Mouse (Mus musculus): ENCODE measurements around the gene Txnip. TPM values are rescaled to one million over a fixed set of nuclear protein-coding genes. Genes with fewer than 3 reads are reported as not detected.

The Txnip gene
- total RNA-seq, 2 experiments from 2014 or later: 318 to 360 TPM

DNA sequence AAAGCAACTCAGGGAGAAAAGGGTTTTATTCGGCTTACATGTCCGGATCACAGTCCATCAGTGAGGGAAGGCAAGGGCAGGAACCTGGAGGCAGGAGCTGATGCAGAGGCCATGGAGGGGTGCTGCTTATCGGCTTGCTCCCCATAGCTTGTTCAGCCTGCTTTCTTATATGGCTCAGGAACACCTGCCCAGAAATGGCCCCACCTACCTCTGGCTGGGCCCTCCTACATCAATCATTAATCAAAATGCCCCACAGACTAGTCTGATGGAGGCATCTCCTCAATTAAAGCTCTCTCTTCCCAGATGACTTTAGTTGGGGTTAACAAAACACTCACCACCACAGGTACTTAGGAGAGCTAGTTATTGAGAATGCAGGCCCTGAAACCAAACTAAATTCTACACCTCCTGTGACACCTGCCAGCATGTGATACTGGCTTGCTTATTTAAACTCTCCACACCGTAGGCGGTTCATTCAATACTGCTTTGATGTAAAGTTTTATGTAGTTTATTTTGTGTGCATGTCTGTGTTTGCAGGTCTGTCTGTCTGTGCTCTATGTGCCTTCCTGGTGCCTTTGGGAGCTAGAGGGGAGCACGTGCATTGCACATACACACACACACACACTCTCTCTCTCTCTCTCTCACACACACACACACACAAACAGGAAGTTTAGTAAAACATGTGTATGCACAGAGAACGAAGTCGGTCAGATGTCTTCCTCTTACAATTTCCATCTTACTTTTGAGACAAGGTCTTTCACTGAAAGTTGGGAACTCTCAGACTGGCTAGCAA is 9.1 kb downstream of the Txnip start:
- DNase-seq (ENCODE audit: low spot score in 2 of 2): no peak

DNA sequence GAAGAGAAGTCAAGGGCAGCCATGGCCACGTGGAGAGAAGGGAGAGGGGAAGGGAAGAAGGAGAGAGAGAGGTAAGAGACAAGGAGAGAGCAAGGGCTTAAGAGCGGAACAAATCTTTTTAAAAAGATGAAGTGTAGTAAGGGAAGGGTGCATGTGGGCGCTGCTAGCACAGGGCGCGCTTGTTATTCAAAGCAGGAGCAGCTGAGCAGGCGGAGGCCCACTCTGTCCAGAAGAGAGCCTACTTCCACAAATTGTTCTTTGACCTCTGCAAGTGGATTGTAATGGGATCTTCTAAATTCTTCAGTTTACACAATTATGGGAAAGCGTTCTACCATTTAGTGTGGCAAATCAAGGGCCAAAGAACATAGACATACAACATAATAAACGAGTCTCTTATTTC is 10.8 kb downstream of the Txnip start:
- no peak for DNase-seq (ENCODE audit: low spot score in 2 of 2)

DNA sequence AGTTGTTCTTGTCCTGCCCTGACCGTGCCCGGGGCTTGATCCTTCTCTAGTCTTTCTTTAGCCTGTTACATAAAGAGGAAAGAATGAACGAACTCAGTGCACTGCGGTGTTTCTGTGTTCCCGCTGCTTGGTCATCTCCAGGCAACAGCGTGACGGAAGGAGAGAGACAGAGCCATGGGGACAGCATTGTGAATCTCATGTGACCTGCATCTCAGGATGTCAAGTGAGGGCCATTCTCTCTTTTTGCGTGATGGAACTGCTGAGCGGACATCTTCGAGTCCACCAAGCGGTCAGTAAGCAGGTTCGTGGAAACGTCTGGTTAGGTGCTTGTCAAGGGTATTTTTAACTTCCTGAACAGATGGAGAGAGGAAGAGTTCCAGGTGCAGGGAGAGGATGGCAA is 11.7 kb downstream of the Txnip start:
- DNase-seq (ENCODE audit: low spot score in 2 of 2): no peak

DNA sequence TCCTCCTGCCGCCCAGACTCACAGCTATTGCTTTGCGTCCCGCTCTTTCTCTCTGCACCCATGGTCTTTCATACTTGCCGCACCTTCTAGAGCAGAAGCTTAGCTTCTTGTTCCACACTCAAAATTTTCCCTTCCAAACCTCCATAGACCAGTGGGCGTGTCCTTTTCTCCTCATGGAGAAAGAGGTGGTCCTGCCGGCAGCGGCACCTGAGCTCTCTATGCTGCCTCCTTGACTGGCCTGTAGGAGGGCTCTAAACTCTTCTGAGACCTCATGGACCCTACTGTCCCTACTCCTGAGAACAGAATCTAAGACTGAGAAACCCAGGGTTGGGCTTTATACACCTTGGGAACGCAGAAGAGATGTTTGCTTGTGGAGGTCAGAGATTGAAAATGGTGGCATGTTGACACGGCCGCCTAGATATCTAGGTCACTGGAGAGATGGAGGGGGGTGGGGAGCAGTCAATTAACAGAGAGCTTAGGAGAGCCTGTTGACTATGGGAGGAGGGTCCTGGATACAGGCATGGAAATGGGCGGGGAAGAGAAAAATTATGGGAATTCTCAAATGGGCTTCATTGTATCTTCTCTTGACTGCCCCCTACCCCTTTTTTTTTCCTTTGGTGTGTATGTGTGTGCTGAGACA is 12.3 kb downstream of the Txnip start:
- no peak for DNase-seq (ENCODE audit: low spot score in 2 of 2)

DNA sequence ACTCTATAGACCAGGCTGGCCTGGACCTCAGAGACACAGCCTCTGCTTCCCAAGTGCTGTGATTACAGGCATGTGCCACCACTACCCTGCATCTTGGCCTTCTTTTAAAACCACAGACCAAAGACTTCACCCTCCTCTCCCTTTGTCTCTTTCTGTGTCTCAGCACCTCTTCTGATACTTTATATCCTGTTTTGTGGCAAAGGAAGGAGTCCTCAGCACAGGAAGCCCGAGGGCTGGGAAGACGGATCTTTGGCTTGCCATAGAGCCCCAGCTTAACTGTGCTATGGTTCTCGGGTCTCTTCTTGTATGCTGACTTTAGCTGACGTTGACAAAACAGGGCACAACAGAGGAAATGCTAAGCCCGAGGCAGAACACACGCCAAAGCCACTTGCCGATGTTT is 12.9 kb downstream of the Txnip start:
- DNase-seq (ENCODE audit: low spot score in 2 of 2): no peak

DNA sequence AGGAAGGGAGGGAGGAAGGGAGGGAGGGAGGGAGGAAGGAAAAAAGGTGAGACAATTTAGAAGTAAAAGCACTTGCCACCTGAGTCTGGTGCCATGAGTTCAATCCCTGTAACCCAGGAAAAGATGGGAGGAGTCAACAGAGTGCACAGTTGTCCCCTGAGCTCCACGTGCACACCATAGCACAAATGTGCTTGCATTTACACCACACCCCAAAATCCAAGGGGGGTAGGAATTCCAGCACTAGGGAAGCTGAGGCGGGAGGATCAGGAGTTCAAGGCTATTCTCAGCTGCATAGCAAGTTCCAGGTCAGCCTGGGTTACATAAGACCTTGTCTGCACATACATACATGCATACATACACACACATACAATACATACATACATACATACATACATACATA is 13.6 kb downstream of the Txnip start:
- no peak for DNase-seq (ENCODE audit: low spot score in 2 of 2)

DNA sequence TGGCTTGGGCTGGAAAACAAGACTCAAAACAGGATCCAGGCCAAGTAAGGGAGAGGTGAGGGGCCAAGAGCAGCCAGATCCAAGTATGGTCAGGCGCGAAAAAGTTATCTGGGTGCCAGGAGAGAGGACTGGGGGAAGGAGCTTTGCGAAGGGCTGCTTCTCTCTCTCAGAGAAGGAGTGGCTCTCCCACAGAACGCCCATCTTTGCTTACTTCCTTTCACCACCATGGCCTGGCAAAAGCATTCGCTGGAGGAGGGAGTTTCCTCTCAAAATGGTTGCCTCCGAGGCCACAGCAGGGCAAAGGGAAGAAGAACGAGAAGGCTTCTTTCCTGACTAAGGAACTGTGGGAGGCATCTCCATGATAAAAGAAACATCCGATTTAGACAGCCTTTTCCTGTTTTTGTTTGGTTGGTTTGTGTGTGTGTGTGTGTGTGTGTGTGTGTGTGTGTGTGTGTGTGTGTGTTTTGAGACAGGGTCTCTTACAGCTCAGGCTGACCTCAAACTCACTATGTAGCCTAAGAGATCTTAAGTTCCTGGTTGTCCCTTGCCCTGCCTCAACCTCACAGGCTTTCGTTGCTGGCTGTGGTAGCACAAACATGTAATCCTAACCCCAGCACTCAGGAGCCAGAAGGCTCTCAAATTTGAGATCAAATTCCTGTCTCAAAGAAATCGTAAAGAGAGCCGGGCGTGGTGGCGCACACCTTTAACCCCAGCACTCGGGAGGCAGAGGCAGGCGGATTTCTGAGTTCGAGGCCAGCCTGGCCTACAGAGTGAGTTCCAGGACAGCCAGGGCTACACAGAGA is 14.3 kb downstream of the Txnip start:
- no peak for DNase-seq (ENCODE audit: low spot score in 2 of 2)

DNA sequence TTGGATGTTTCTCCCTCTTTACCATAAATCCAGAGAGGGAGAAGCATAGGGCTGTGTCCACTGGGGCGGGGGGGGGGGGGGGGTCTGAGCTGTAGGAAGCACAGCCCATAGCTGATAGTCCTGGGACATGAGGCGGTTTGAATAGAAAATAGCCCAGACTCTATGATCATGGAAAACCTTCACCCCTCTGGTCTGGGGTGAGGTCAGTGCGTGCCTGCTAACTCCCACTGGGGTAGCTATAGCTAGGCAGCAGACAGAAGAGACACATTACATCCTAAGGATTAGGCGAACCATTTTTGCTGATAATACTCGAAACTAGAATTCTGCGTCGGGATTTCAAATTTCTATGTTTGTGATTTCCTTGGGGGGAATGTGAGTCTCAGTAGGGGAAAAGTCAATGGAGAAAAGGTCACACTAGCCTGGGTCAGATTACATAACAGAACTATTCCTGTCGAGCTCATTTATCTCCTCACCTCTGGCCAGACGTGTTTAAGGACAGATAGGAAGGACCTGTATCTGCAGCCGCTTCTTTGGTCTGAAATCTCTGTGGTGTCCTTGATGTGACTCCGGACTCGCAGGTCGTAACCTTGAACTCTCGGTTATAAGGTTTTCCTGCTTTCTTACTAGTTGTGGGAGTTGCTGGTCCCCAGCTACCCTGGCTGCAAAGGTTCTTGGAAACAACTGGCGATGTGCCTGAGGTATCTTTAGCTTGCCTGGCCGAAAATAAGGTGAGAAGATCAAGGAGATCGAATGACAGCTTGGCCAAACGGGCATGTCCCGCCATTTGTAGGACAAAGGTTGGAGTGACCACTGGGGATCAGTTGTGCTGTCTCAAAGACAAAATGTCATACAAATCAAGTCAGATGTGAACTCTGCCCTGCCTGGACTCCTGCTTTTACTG is 16.1 kb downstream of the Txnip start:
- DNase-seq (ENCODE audit: low spot score in 2 of 2): no peak

DNA sequence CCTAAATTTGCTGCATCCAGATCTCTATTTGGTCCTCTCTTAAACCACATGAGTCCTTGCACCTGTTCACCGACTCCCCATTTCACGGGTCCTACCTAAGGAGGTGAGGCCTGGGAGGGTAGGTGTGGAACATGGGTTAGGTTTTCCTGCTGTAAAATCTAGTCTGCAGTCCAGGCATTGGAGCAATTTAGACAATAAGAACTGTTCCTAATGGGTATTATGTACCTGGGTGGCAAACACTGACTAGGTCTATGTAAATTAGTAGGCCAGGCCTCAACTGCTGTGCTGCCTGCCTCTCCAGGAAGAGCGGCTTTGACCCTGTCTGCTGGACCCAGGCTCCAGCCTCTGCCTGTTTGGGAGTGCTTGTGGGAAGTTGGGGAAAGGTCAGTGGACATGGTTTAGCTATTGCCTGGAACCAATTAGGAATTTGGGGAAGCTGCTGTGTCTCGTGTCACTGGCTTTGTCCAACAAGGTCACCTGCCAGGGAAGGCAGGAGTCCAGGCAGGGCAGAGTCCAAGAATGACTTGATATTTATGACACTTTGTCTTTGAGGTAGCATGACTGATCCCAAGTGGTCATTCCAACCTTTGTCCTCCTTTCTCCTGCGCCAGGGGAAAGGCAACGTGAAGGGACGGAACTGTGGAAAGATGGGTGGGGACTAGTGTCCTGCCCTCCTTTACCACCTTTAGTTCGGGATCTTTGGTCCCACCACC is 17.7 kb downstream of the Txnip start:
- DNase-seq (ENCODE audit: low spot score in 2 of 2): peak in 1 of 2 experiments; percentile 65

DNA sequence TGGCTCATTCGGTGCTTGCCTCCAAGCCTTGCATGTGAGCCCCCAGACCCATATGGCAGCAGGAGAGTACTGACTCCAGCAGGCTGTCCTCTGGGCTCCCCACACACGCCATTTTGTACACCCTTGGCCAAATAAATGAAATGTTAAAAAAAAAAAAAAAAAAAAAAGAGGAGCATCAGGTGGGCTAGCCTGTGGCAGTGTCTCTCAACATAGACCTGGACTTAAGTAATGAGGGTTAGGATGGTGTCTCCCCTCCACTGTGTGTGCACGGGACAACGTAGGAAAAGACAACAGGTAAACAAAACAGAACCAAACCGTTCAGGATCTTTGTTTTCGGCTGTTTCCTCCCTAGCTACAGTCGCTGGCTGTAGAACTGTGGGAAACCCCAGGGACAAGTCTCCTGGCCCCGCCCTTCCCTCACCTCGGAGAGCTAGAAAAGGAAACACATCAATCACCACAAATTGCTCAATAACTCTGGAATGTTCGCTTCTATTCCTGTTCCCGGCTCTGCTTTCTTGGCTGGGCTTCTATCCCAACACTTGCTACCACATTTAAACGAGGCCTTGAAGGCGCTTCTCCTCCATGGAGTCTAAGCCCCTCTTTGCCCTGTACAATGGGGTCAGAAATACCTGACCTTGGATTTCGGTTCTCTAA is 18.4 kb downstream of the Txnip start:
- DNase-seq (ENCODE audit: low spot score in 2 of 2): no peak

DNA sequence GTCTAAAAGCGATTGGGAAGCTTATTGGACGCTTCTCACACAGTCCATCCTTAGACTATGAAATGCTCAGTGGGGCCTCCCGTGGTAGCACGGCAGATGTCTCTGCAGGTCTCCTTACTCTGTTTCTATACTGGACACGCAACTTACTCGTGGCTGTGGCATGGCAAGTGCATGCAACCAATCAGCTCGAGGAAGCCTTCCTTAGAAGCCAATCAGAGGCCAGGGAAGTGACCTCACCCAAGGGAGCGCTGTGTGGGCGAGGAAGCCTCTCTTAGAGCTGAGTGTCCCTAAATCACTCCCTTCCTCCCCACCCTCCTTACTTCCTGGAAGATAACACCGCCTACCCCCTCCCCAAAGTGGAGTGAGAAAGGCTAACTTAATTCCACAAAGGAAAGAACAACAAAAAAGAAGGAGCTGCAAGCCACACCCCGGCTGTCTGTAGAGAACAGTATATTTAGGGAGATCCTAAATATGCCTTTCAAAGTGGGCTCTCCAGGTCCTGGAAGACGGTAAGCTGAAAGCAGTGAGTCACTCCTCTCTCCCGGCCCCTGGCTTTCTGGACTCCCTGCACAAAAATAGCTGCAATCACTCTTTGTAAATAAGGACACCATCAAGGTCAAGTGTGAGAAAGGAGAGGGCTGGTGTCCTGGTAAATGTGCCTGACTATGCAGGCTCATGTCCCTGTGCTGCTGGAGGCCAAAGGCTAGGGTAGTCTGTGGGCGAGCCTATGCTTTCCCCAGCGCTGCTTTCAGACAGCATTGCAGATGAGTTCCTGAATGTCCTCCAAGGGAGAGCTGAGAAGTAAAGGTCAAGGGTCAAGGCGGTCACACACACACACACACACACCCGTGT is 19.2 kb downstream of the Txnip start, which contains the start of gene Gm16253:
Gene Gm16253 (plus strand): TSS at position 295 of the 852 bp plus-strand sequence.
- peak; percentile 80 to 93 for DNase-seq (ENCODE audit: low spot score in 2 of 2)

DNA sequence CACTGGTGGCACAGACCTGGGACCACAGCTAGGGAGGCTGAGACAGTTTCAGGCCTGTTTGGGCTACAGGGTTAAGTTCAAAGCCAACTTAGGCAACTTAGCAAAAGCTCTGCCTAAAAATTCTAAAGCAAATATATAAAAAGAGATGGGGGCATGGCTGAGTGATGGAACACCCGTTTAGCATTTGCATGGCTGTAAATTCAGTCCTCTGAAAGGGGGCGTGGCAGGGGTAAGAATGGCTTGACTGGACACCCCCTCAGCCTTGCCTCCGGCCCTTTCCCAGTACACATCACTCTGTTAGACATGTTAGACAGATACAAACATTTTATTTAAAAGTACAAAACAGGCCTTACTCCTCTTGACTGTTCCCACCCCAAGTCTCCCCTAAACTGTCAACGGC is 19.8 kb downstream of the Txnip start:
- no peak for DNase-seq (ENCODE audit: low spot score in 2 of 2)

DNA sequence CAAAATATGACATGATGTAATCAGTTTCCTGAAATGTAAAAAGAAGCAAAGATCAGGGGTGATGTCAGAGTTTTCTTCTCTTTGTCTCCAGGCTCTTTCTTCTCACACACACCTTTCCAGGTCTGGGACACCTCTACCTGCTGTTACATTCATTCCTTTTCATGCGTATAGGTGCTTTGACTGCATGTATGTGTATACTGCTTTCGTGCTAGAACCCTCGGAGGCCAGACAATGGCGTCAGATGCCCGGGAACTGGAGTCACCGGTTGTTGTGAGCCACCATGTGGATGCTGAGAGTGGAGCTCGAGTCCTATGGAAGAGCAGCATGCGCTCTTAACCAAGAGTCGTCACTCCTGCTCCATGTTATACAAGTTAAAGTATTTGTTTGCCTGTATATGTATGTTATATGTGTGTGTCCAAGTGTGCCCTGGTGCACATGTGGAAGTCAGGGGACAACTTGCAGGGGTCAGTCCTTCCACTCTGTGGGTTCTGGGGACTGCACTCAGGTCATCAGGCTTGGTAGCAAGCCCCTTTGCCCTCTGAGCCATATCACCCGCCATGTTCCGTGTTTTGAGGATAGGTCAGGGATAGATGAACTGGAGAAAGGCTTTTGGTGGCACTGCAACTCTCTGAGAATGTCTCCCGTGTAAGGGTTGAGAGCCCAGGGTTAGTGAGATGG is 20.9 kb downstream of the Txnip start:
- DNase-seq (ENCODE audit: low spot score in 2 of 2): no peak

DNA sequence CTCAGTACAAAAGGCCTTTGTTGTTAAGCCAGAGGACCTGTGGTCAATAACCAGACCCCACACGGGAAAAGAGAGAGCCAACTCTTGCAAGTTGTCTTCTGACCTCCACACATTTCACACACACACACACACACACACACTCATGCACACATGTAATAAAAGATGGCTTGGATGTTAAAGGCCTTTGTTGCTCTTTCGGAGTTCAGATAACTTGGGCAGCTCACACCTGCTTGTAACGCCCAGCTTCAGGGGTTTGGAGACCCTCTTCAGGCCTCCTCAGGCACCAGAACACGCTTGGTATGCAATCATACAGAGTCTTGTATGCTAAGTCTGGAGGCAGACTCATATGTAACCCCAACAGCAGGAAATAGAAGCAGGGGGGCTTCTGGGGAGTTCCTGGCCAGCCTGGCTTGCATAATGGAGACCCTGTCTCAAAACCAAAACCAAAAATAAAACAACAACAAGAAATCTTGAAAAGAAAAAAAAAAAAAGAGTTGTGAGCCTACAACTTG is 21.5 kb downstream of the Txnip start:
- DNase-seq (ENCODE audit: low spot score in 2 of 2): no peak

DNA sequence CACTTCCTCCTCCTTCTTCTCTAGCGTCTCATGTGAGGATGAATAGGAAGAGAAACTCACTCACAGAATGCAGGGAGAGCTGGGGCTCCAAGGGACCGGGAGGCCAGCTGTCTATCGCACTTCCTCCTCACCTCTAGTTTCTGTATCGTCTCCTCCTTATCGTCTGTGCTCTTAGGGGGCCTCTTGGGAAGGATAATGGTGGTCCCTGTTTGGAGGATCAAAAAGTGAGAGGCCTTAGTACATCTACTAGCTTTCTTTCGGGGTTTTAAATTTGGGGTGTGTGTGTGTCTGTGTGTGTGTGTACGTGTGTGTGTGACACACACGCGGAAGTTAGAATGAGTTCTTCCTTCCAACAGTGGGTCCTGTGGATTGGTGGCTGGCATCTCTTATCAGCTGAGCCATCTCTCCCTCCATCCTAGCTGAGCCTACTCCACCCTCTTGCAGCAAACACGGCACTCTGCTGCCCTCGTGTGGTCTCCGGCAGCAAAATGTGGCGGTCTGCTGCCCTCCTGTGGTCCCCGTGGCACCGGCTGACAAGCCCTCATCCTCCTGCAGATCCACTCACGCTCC is 22.2 kb downstream of the Txnip start:
- peak; percentile 77 to 84 for DNase-seq (ENCODE audit: low spot score in 2 of 2)

DNA sequence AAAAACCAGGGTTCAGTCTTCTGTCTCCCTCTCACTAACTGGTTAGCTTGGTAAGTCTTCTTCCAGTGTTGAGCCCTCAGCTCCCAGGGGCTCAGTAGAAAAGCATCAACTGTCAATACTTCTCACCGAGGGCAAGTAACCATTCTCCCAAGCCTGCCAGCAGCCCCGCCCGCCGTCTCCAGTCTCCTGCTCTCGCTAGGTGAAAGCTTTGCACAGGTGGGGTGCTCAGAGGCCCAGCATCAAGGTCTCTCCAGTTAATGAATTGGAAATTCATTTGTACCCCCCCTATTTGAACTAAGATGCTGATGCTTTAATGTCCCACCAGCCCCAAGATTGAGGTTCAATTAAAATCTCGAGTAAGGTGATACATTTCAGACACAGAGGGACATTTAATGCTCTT is 23.4 kb downstream of the Txnip start:
- DNase-seq (ENCODE audit: low spot score in 2 of 2): no peak

DNA sequence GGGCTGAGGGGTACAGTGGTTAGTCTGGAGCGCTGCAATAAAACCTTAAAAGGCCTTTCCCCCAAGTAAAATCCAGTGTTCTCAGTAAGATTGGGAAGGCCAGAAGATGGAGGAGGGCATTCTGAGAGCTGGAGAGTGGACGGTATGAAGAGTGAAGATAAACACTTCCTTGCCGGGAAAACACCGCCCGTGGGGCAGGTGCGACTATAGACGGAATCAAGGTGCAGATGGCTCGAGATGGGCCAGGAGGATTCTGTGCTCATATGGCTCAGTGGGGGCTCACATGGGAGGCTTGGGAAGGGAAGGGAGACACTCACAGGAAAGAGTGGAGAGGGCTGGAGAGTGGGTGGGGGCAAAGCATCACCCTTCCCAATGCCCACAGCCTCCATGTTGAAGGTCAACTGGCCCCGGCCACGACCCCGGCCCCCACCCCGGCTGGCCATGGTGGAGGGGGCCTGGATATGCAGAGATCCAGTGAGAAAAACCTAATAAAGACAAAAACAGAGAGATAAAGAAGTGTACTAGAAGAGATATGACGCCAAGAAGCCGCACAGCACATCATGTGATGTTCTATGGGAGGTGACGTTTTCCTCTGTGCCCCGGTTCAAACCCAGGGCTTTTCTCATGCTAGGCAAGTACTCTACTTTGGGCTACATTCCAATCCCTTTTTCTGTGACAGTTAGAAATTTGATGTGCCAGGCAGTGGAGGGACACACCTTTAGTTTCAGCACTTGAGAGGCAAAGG is 24.2 kb downstream of the Txnip start:
- DNase-seq (ENCODE audit: low spot score in 2 of 2): no peak
